Mouse (Mus musculus) frontal cortex, adult (tissue): ENCODE results near the gene Tax1bp3.

Experiments used
- ATAC-seq: cut with Nextera tagmentation; 2 replicates; pipeline ENCODE4 v1.9.2; 2017; ENCODE audit warnings: mild to moderate bottlenecking, moderate library complexity, mixed read lengths; ENCODE audit not compliant: low TSS enrichment

Gene Tax1bp3

GRCm38 (mm10) chr11:73230081-73230480 lies 53.2 kb downstream of the Tax1bp3 start:
- no peak for ATAC-seq

GRCm38 (mm10) chr11:73232513-73232912 lies 55.6 kb downstream of the Tax1bp3 start:
- no peak for ATAC-seq
